Mouse (Mus musculus): Measurements from ENCODE around the gene Gtf2i. TPM values are rescaled to one million over a fixed set of nuclear protein-coding genes. Genes with fewer than 3 reads are reported as not detected.

The Gtf2i gene
- polyA plus RNA-seq, 1 experiment = 131 TPM

- peaks cover 54% of the 10 kb centered on the region for H3K4me1 ChIP-seq (replicated peaks; ENCODE audit: control insufficient read depth, insufficient read depth, low read length)
- WGBS = 46% methylated on average over 30 of the region's 30 CpGs
- no peaks in the 10 kb centered on the region for H3K27me3 ChIP-seq (ENCODE audit: control insufficient read depth, insufficient read depth, low read length)
- no peak overlapping the region for H3K27ac ChIP-seq (ENCODE audit: control insufficient read depth, insufficient read depth, low read length)
- H3K36me3 ChIP-seq (ENCODE audit: control insufficient read depth, insufficient read depth, low read length) = no peaks in the 10 kb centered on the region
- no peak overlapping the region for H3K4me3 ChIP-seq (ENCODE audit: control insufficient read depth, insufficient read depth, low read length)
- TF ChIP-seq POLR2A (IDR thresholded peaks at IDR 0.05; ENCODE audit: control insufficient read depth, extremely low read depth, insufficient read depth, low read length, poor library complexity) (no peak), CTCF (IDR thresholded peaks at IDR 0.05; ENCODE audit: borderline replicate concordance, control insufficient read depth, extremely low read depth, insufficient read depth, low read length, poor library complexity) (no peak)
- DNase-seq = no peak
Observed at GRCm38 (mm10) chr5:134225110-134225901, 89.3 kb downstream of the Gtf2i start.

DNA sequence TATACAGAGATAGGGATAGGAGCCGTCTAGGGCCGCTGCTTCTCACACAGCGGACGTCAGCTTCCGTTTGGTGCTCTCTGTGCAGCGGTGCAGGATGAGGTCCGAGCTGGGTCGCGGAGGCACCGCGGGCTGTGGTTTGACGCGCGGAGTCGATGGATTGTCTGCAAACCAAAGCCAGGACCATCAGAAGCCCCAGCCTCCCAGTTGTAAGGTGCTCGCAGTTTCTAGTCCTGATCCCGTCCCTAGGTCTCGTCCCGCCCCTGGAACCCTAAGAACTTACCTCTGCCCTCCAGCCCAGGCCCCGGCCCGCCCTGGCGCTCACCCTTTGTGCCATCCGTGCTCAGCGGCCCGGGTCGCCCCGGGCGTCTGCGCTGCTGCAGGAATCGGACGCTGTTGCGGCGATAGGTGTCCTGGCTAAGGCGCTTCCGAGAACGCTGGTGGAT lies 92.8 kb downstream of the Gtf2i start:
- peaks cover 30% of the 10 kb centered on the region for H3K4me1 ChIP-seq (replicated peaks; ENCODE audit: control insufficient read depth, insufficient read depth, low read length)
- H3K4me3 ChIP-seq (ENCODE audit: control insufficient read depth, insufficient read depth, low read length) = no peak overlapping the region
- no peak for TF ChIP-seq CTCF (IDR thresholded peaks at IDR 0.05; ENCODE audit: borderline replicate concordance, control insufficient read depth, extremely low read depth, insufficient read depth, low read length, poor library complexity)
- no peak for TF ChIP-seq POLR2A (IDR thresholded peaks at IDR 0.05; ENCODE audit: control insufficient read depth, extremely low read depth, insufficient read depth, low read length, poor library complexity)
- 50% methylated on average over 36 of the region's 36 CpGs for WGBS
- DNase-seq = no peak
- H3K27ac ChIP-seq (ENCODE audit: control insufficient read depth, insufficient read depth, low read length) = no peak overlapping the region
- H3K36me3 ChIP-seq (ENCODE audit: control insufficient read depth, insufficient read depth, low read length) = no peaks in the 10 kb centered on the region
- H3K27me3 ChIP-seq (ENCODE audit: control insufficient read depth, insufficient read depth, low read length) = no peaks in the 10 kb centered on the region

- 79% methylated on average over 4 of the region's 4 CpGs for WGBS
- no peak for TF ChIP-seq CTCF (IDR thresholded peaks at IDR 0.05; ENCODE audit: borderline replicate concordance, control insufficient read depth, extremely low read depth, insufficient read depth, low read length, poor library complexity)
- no peak for TF ChIP-seq POLR2A (IDR thresholded peaks at IDR 0.05; ENCODE audit: control insufficient read depth, extremely low read depth, insufficient read depth, low read length, poor library complexity)
- Histone ChIP-seq H3K4me1 (replicated peaks; ENCODE audit: control insufficient read depth, insufficient read depth, low read length) (peaks cover 26% of the 10 kb centered on the region), H3K27ac (ENCODE audit: control insufficient read depth, insufficient read depth, low read length) (no peak overlapping the region), H3K27me3 (ENCODE audit: control insufficient read depth, insufficient read depth, low read length) (no peaks in the 10 kb centered on the region), H3K4me3 (ENCODE audit: control insufficient read depth, insufficient read depth, low read length) (no peak overlapping the region), H3K36me3 (ENCODE audit: control insufficient read depth, insufficient read depth, low read length) (no peaks in the 10 kb centered on the region)
- DNase-seq = no peak
Observed at GRCm38 (mm10) chr5:134221278-134221677, 93.3 kb downstream of the Gtf2i start.

- 96% methylated on average over 7 of the region's 7 CpGs for WGBS
- Histone ChIP-seq H3K36me3 (ENCODE audit: control insufficient read depth, insufficient read depth, low read length) (no peaks in the 10 kb centered on the region), H3K27ac (ENCODE audit: control insufficient read depth, insufficient read depth, low read length) (no peak overlapping the region)
Observed at GRCm38 (mm10) chr5:134217900-134218299, 96.7 kb downstream of the Gtf2i start.

GRCm38 (mm10) chr5:134214021-134214806 lies 100.3 kb downstream of the Gtf2i start:
- no peak for DNase-seq

More at GRCm38 (mm10) chr5:134217900-134218299, 96.7 kb downstream of the Gtf2i start:
- Histone ChIP-seq H3K27me3 (ENCODE audit: control insufficient read depth, insufficient read depth, low read length) (no peaks in the 10 kb centered on the region), H3K4me3 (ENCODE audit: control insufficient read depth, insufficient read depth, low read length) (no peak overlapping the region), H3K4me1 (replicated peaks; ENCODE audit: control insufficient read depth, insufficient read depth, low read length) (peaks cover 25% of the 10 kb centered on the region)
- no peak for DNase-seq
- TF ChIP-seq POLR2A (IDR thresholded peaks at IDR 0.05; ENCODE audit: control insufficient read depth, extremely low read depth, insufficient read depth, low read length, poor library complexity) (no peak), CTCF (IDR thresholded peaks at IDR 0.05; ENCODE audit: borderline replicate concordance, control insufficient read depth, extremely low read depth, insufficient read depth, low read length, poor library complexity) (no peak)

DNA sequence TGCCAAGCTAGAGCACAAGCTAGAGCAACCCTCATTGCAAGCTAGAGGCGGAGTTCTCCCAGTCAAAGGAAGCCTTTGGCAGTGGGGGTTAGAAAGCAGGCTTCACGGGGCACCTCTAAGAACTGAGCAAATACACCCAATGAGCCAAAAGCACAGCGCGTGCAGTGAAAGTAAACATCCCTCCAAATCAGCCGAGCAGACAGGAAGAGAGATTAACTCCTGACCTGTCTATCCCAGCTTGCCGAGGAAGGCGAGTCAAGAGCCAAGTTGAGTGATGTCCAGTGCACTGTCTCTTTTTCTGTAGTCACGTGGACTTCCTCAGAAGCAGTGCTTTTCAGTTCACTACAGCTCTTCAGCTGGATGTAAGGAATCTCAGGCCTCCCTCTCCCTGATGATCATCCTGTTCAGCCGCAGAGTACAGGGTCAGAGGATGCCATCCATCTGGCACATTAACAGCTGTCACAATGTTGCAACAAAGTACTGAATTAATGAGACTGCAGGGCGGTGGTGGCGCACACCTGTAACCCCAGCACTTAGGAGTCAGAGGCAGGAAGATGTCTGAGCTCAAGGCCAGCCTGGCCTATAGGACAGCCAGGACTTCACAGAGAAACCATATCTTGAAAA lies 104.5 kb downstream of the Gtf2i start:
- DNase-seq = no peak
- Histone ChIP-seq H3K27ac (ENCODE audit: control insufficient read depth, insufficient read depth, low read length) (no peak overlapping the region), H3K4me3 (ENCODE audit: control insufficient read depth, insufficient read depth, low read length) (no peak overlapping the region), H3K27me3 (ENCODE audit: control insufficient read depth, insufficient read depth, low read length) (no peaks in the 10 kb centered on the region), H3K36me3 (ENCODE audit: control insufficient read depth, insufficient read depth, low read length) (no peaks in the 10 kb centered on the region), H3K4me1 (replicated peaks; ENCODE audit: control insufficient read depth, insufficient read depth, low read length) (peaks cover 19% of the 10 kb centered on the region)
- TF ChIP-seq CTCF (IDR thresholded peaks at IDR 0.05; ENCODE audit: borderline replicate concordance, control insufficient read depth, extremely low read depth, insufficient read depth, low read length, poor library complexity) (no peak), POLR2A (IDR thresholded peaks at IDR 0.05; ENCODE audit: control insufficient read depth, extremely low read depth, insufficient read depth, low read length, poor library complexity) (no peak)
- 85% methylated on average over 11 of the region's 11 CpGs for WGBS

More at GRCm38 (mm10) chr5:134214021-134214806, 100.3 kb downstream of the Gtf2i start:
- no peak for TF ChIP-seq CTCF (IDR thresholded peaks at IDR 0.05; ENCODE audit: borderline replicate concordance, control insufficient read depth, extremely low read depth, insufficient read depth, low read length, poor library complexity)
- TF ChIP-seq POLR2A (IDR thresholded peaks at IDR 0.05; ENCODE audit: control insufficient read depth, extremely low read depth, insufficient read depth, low read length, poor library complexity) = no peak
- H3K27ac ChIP-seq (ENCODE audit: control insufficient read depth, insufficient read depth, low read length) = peak overlapping the region; percentile 34
- no peaks in the 10 kb centered on the region for H3K36me3 ChIP-seq (ENCODE audit: control insufficient read depth, insufficient read depth, low read length)
- H3K27me3 ChIP-seq (ENCODE audit: control insufficient read depth, insufficient read depth, low read length) = no peaks in the 10 kb centered on the region
- 37% methylated on average over 12 of the region's 12 CpGs for WGBS
- H3K4me3 ChIP-seq (ENCODE audit: control insufficient read depth, insufficient read depth, low read length) = no peak overlapping the region
- peaks cover 13% of the 10 kb centered on the region for H3K4me1 ChIP-seq (replicated peaks; ENCODE audit: control insufficient read depth, insufficient read depth, low read length)
